Mouse (Mus musculus): ENCODE results near the gene Osbpl10.

DNA sequence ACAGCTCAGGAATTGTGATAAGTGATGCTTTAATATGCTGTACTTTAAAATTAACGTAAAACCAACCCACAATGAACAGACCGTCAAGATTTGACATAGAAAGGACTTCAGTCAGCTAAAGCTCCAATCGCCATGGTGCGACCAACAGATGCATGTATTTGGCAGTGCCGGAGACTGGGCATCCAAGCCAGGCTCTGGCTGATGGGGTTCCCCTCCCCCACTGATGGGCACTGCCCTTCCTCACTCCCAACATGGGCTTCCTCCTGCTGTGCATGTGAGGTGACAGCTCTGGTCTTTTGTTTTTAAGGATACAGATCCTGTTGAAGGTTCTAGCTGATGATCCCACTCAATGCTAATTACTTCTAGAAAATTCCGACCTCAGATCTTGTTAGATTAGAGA lies 193.7 kb downstream of the Osbpl10 start:
- TF ChIP-seq POLR2A (IDR thresholded peaks at IDR 0.05; ENCODE audit: low read depth, low read length) (no peak), CTCF (IDR thresholded peaks at IDR 0.05; ENCODE audit: extremely low read depth, insufficient read length, insufficient replicate concordance, low read depth, low read length) (no peak)

All from small intestine, adult 2 months (tissue).